Mouse (Mus musculus) splenic B cell, adult 2 months (primary cell): ENCODE measurements around the gene Celf5.

Experiments used
- DNase-seq: peaks from one replicate; pipeline ENCODE4 v3.0.0-alpha.2; 2011; ENCODE audit warnings: low read depth, low spot score
- H3K27me3 ChIP-seq: 2 replicates; pipeline ENCODE4 v1.6.1; 2012; ENCODE audit warnings: mild to moderate bottlenecking, low read length, moderate library complexity, mixed read lengths; ENCODE audit not compliant: control insufficient read depth, poor library complexity, insufficient read depth, severe bottlenecking
- H3K36me3 ChIP-seq: 2 replicates; pipeline ENCODE4 v1.6.1; 2012; ENCODE audit warnings: mild to moderate bottlenecking, low read length, moderate library complexity, mixed read lengths; ENCODE audit not compliant: control insufficient read depth, poor library complexity, insufficient read depth, severe bottlenecking

The Celf5 gene

GRCm38 (mm10) chr10:81505016-81505664 lies 22.6 kb upstream of the Celf5 start:
- Histone ChIP-seq H3K36me3 (peaks cover 1% of the 10 kb centered on the region), H3K27me3 (no peaks in the 10 kb centered on the region)
- DNase-seq = no peak

DNA sequence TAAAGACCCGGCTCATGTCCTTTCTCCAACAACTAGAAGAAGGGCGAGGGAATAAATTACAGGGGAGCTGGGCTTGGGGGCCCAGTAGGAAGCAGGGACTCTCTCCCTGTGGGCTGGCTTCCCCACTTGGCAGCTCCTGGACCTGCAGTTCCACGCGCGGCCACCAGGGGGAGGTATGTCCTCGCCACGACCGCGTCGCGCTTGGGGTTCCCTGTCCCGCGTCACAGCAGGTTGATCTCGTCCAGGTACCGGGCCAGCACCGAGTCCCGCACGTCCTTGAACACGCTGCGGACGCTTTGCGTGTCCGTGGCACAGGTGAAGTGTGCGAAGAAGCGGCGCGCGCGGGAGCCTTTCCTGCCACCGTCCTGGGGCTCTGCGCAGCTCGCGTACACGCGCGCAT lies 20.1 kb upstream of the Celf5 start:
- Histone ChIP-seq H3K36me3 (peaks cover 1% of the 10 kb centered on the region; the same call in 1 of the 2 replicates), H3K27me3 (no peaks in the 10 kb centered on the region)
- DNase-seq = peak; percentile 89

DNA sequence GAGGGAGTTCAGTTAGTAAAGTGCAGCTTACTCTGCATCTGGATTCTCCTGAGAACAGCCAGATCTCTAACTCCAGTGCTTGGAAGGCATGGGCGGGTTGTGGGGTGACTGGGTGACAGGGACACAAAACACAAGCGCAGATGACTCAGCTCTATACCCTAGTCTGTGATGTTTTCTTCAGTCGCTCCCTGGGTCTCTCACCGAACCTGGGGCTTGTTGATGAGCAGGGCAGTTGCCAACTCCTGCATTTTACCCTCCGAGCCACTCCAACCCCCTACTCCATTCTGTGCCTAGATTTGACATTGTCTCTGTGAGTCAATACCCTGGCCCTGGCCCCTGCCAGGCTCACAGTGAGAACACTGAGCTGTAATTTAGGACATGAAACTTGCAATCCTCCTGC lies 19.4 kb upstream of the Celf5 start:
- no peaks in the 10 kb centered on the region for H3K27me3 ChIP-seq
- H3K36me3 ChIP-seq = peaks cover 1% of the 10 kb centered on the region; the same call in 1 of the 2 replicates
- no peak for DNase-seq

DNA sequence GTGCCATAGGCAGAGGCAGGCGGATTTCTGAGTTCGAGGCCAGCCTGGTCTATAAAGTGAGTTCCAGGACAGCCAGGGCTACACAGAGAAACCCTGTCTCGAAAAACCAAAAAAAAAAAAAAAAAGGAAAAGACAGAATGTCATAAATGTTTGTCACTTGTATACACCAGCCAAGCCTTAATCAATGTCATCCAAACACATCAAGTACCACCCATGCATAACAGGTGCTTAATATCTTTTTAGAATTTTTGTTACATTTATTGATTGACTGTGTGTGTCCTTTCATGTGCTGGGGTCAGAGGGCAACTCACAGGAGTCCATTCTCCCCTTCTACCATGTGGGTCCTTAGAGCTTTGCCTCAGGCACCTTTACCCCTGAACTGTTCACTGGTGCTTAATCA lies 17.5 kb upstream of the Celf5 start, which contains the start of gene S1pr4:
Gene S1pr4, minus strand, starts transcription at position 101 of the 400 bp plus-strand sequence.
- peaks cover 1% of the 10 kb centered on the region; the same call in 1 of the 2 replicates for H3K36me3 ChIP-seq
- no peaks in the 10 kb centered on the region for H3K27me3 ChIP-seq
- no peak for DNase-seq

DNA sequence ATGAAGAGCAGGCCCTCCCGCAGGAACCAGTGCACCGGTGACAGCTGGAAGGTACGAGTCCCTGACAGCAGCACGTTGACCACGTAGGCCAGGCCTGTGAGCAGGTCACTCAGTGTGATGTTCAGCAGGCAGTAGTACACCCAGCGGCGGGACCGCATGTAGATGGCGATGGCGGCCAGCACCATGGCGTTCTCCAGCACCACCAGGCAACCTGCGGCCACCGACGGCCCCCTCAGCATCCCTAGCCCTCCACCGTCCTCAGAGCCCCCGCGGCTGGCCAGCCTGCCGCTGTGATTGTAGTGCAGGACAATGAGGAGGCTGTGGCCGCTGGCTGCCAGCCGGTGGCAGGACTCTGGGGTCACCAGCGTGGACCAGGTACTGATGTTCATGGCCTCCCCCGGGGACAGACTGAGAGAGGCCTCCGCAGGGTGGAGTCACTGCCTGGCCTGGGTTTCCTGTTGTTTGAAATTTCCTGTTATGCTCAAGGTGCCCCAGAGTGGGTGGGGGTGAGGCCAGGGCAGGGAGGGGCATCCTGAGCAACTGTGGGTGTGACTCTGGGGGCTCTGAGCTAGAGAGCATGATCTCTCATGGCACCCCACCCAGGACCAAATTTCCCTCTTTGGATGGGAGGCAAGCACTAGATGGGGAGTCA lies 16.9 kb upstream of the Celf5 start:
- no peaks in the 10 kb centered on the region for H3K36me3 ChIP-seq
- DNase-seq = peak; percentile 76
- H3K27me3 ChIP-seq = no peaks in the 10 kb centered on the region

- peak; percentile 44 for DNase-seq
- Histone ChIP-seq H3K36me3 (no peaks in the 10 kb centered on the region), H3K27me3 (no peaks in the 10 kb centered on the region)
Measured at GRCm38 (mm10) chr10:81498316-81499249, 16.1 kb upstream of the Celf5 start.

GRCm38 (mm10) chr10:81497401-81498270 lies 15.1 kb upstream of the Celf5 start:
- H3K27me3 ChIP-seq = no peaks in the 10 kb centered on the region
- H3K36me3 ChIP-seq = no peaks in the 10 kb centered on the region
- peak; percentile 59 for DNase-seq

- Histone ChIP-seq H3K27me3 (no peaks in the 10 kb centered on the region), H3K36me3 (no peaks in the 10 kb centered on the region)
- DNase-seq = no peak
Measured at GRCm38 (mm10) chr10:81496969-81497368, 14.5 kb upstream of the Celf5 start.

GRCm38 (mm10) chr10:81496264-81496901 lies 13.9 kb upstream of the Celf5 start, which contains the start of gene Ncln:
Gene Ncln (minus strand): TSS chr10:81496392.
- Histone ChIP-seq H3K36me3 (no peaks in the 10 kb centered on the region; the same call in 1 of the 2 replicates), H3K27me3 (no peaks in the 10 kb centered on the region)
- DNase-seq = peak; percentile 99

GRCm38 (mm10) chr10:81495616-81496263 lies 13.2 kb upstream of the Celf5 start:
- H3K27me3 ChIP-seq = no peaks in the 10 kb centered on the region
- no peak for DNase-seq
- H3K36me3 ChIP-seq = peaks cover 2% of the 10 kb centered on the region

- no peak for DNase-seq
- H3K27me3 ChIP-seq = no peaks in the 10 kb centered on the region
- H3K36me3 ChIP-seq = peaks cover 2% of the 10 kb centered on the region
Measured at GRCm38 (mm10) chr10:81495151-81495550, 12.6 kb upstream of the Celf5 start.

- Histone ChIP-seq H3K36me3 (peaks cover 2% of the 10 kb centered on the region), H3K27me3 (no peaks in the 10 kb centered on the region)
- DNase-seq = no peak
Measured at GRCm38 (mm10) chr10:81494260-81495041, 11.9 kb upstream of the Celf5 start.
